Mouse (Mus musculus): Measurements from ENCODE around the gene Kif22. TPM values are rescaled to one million over a fixed set of nuclear protein-coding genes. Genes with fewer than 3 reads are reported as not detected.
A peak's percentile ranks its signal among the peaks of the same experiment; 100 is the strongest.
"Not testable (repeated sequence)": the region's sequence is repeated elsewhere in the genome, so short reads cannot be mapped to it uniquely, and the experiment has no call there.

Gene Kif22
- polyA plus RNA-seq (2016; fragmentation: Nextera tagmentation; extraction: Ambion mirVana), result 80.9 and 85.5 TPM in 2 replicates

DNA sequence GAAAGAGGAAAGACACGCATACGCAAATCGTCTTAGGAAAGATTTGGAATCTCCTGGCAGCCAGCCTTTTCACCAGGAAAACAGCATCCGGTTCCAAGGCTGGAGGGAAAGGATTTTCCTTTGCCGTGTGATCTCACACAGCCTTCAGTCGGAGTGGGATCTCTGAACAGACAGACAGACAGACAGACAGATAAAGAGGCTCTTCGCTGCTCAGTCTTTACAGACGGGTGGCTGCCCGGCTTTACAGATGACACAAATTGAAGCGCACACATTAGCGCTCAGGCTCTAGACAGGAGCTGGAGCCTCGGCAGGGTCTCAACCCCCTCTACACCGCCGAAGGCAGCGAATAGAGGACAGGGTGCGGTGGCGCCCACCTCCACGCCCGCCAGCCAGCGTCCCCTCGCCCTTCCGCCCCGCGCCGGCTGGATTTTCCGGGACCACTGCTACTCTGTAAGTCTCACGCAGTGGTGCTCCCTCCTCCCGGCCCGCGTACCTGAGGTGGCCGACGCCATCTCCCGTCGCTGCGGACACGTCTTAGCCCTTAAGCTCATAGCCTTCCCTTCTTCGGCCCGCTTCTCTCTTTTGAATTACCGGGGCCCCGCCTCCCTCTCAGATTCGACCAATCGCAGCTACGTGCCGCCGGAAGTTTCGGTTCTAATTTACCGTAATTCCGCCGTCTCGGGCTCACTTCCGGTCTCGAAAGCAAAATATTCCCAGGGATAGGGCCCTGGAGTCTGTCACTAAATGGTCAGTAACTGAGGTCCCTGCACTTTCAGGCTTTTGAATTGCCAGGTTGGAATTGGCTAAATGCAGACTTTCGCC lies at the start of gene Kif22:
Gene Kif22, minus strand, starts transcription at position 621 of the 822 bp plus-strand sequence.
- H3K4me2 ChIP-seq, result peak within 1 kb of the TSS; percentile 79
- peak; percentile 88 for ATAC-seq (ENCODE audit: insufficient number of reproducible peaks, low FRiP score)
- WGBS, result under 1% methylated on average over 52 of the region's 53 CpGs
- H3K27me3 ChIP-seq (replicated peaks), result no peaks in the 10 kb centered on the region
- no peaks in the 10 kb centered on the region; the same call in 1 of the 2 replicates for H3K9me3 ChIP-seq (replicated peaks)
- H3K9ac ChIP-seq, result peak within 1 kb of the TSS; percentile 94
- H3K4me3 ChIP-seq, result peak within 1 kb of the TSS; percentile 92
- peaks cover 12% of the 10 kb centered on the region for H3K36me3 ChIP-seq
- peak within 1 kb of the TSS; percentile 76 for H3K27ac ChIP-seq (ENCODE audit: poor library complexity, severe bottlenecking)
- H3K4me1 ChIP-seq (replicated peaks), result peaks cover 17% of the 10 kb centered on the region

DNA sequence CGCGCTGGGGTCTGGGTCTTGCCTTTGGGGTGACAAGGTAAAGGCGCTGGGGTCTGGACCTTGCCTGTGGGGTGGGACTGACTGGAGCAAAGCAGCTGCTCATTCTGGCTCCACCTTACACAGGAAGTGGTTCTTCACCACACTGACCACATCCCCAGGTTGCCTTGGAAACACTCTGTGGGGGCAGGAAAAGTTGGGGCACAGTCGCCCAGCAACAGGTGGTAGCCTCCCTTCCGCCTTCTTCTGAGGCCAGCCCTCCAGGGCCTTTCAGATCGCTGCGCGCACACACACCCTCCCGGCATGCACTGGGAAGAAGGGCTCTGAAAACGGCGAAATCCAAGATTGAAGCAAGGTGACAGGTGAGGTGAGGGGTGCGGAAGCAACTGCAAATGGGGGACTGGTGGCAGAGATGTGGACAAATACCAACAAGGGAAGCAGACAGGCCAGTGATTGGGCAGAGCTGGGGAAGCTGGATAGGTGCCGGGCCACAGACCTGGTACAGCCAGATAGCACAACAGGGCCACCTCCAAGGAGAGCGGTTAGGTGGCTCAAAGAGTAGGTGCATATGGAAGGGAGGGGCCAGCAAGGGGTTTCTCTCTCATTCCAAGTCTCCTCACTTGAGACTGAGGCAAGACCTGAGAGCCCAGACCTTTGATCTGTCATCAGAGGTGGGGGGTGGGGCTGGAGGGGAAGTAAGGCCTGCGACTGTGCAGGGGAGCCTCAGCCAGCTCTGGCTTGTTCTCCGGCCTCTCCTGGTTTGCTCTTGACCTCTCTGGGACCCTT lies 49.0 kb upstream of the Kif22 start, which contains the start of gene AI467606:
Gene AI467606, plus strand, starts transcription at position 246 of the 783 bp plus-strand sequence.
- 0 out of 2 replicates have a peak within 1 kb of the TSS, but pooled peaks have one; percentile 1 for H3K4me3 ChIP-seq
- H3K27me3 ChIP-seq (replicated peaks), result no peaks in the 10 kb centered on the region
- H3K9ac ChIP-seq, result no peak within 1 kb of the TSS
- no peaks in the 10 kb centered on the region for H3K36me3 ChIP-seq
- ATAC-seq (ENCODE audit: insufficient number of reproducible peaks, low FRiP score), result peak; percentile 74; the same call in 1 of the 2 replicates
- H3K4me2 ChIP-seq, result peak within 1 kb of the TSS; percentile 32
- H3K27ac ChIP-seq (ENCODE audit: poor library complexity, severe bottlenecking), result no peak within 1 kb of the TSS
- WGBS, result 62% methylated on average over 16 of the region's 16 CpGs
- H3K4me1 ChIP-seq (replicated peaks), result peaks cover 17% of the 10 kb centered on the region
- no peaks in the 10 kb centered on the region; the same call in 1 of the 2 replicates for H3K9me3 ChIP-seq (replicated peaks)

DNA sequence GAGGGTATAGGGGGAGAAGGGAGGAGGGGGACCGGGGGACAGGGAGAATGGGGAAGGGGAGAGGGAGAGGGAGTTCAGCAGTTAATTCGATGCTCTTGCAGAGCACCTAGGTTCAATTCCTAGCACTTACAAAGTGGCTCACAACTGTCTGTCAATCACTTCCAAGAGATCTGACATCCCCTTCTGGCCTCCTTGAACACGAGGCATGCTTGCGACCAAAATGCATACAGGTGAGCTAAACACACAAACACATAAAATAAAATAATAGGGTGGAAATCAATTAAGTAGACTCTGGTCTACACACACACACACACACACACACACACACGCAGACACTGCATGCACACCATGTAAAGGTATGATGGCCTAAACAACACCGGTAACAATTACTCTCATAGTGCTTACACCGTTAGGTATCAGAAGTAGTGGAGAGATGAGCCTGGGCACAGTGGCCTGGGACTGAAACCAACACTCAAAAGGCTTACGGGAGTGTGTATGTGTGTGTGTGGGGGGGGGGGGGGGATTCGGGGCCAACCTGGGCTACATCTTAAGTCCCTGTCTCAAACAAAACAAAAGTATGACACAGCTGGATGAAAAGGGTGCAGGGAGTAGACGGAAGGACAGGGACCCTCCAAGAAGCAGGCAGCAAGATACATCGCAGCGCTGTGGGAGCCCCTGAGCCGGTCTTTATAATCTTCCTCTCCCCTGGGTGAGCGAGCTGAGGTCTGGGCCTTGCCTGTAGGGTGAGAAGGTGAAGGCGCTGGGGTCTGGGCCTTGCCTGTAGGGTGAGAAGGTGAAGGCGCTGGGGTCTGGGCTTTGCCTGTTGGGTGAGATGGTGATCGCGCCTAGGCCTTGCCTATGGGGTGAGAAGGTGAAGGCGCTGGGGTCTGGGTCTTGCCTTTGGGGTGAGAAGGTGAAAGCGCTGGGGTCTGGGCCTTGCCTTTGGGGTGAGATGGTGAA lies 48.2 kb upstream of the Kif22 start:
- Histone ChIP-seq H3K4me3 (no peak overlapping the region), H3K27me3 (replicated peaks) (no peaks in the 10 kb centered on the region), H3K4me2 (0 out of 2 replicates have a peak overlapping the region, but pooled peaks have one; percentile 32), H3K36me3 (no peaks in the 10 kb centered on the region), H3K9ac (no peak overlapping the region), H3K4me1 (replicated peaks) (peaks cover 20% of the 10 kb centered on the region), H3K27ac (ENCODE audit: poor library complexity, severe bottlenecking) (no peak overlapping the region), H3K9me3 (replicated peaks) (no peaks in the 10 kb centered on the region)
- 75% methylated on average over 20 of the region's 20 CpGs for WGBS
- ATAC-seq (ENCODE audit: insufficient number of reproducible peaks, low FRiP score), result no peak

- H3K4me3 ChIP-seq, result peak overlapping the region; percentile 29
- WGBS, result 18% methylated on average over 27 of the region's 27 CpGs
- H3K27ac ChIP-seq (ENCODE audit: poor library complexity, severe bottlenecking), result no peak overlapping the region
- no peaks in the 10 kb centered on the region for H3K27me3 ChIP-seq (replicated peaks)
- H3K4me2 ChIP-seq, result peak overlapping the region; percentile 62
- H3K36me3 ChIP-seq, result no peaks in the 10 kb centered on the region
- no peaks in the 10 kb centered on the region for H3K9me3 ChIP-seq (replicated peaks)
- peaks cover 21% of the 10 kb centered on the region for H3K4me1 ChIP-seq (replicated peaks)
- no peak for ATAC-seq (ENCODE audit: insufficient number of reproducible peaks, low FRiP score)
- H3K9ac ChIP-seq, result peak overlapping the region; percentile 43; the same call in 1 of the 2 replicates
These were observed 46.9 kb upstream of the Kif22 start for GRCm38 (mm10) chr7:127088901-127089845.

DNA sequence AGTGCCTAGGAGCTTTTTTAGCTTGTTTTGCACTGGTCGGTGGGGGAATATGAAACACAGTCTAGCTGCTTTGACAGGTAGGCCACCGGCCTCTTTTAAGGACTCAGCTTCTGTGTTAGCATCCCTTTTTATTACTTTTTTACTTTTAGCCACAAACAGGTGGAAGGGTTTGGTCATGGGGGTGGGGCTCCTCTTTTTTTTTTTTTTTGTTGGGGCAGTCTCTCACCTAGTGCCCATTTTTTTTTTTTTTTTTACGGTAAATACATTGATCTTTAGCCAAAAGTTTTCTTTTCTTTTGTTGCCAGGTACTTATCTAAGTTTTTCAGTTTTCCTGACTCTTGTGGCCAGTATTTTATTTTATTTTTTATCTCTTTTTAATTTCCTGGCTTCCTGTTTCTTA lies 45.8 kb upstream of the Kif22 start:
- 76% methylated on average over 3 of the region's 3 CpGs for WGBS
- no peak overlapping the region for H3K9ac ChIP-seq

GRCm38 (mm10) chr7:127087278-127088010 lies 45.2 kb upstream of the Kif22 start, which contains the start of gene Zg16:
Gene Zg16 (minus strand): TSS chr7:127087328.
- peaks cover 21% of the 10 kb centered on the region for H3K4me1 ChIP-seq (replicated peaks)
- ATAC-seq (ENCODE audit: insufficient number of reproducible peaks, low FRiP score); H3K36me3 ChIP-seq; H3K9me3 ChIP-seq (replicated peaks); H3K27ac ChIP-seq (ENCODE audit: poor library complexity, severe bottlenecking); H3K27me3 ChIP-seq (replicated peaks); H3K9ac ChIP-seq; H3K4me2 ChIP-seq; H3K4me3 ChIP-seq: not testable (repeated sequence)
- WGBS, result 48% methylated on average over 6 of the region's 6 CpGs

More for the DNA sequence above, 45.8 kb upstream of the Kif22 start:
- Histone ChIP-seq H3K4me2 (no peak overlapping the region), H3K9me3 (replicated peaks) (no peaks in the 10 kb centered on the region), H3K4me3 (no peak overlapping the region), H3K36me3 (no peaks in the 10 kb centered on the region), H3K27ac (ENCODE audit: poor library complexity, severe bottlenecking) (no peak overlapping the region), H3K4me1 (replicated peaks) (peaks cover 21% of the 10 kb centered on the region), H3K27me3 (replicated peaks) (no peaks in the 10 kb centered on the region)
- ATAC-seq (ENCODE audit: insufficient number of reproducible peaks, low FRiP score), result no peak

GRCm38 (mm10) chr7:127085751-127086150 lies 43.5 kb upstream of the Kif22 start:
- not testable (repeated sequence) for H3K27ac ChIP-seq (ENCODE audit: poor library complexity, severe bottlenecking); H3K4me2 ChIP-seq; H3K4me3 ChIP-seq; H3K27me3 ChIP-seq (replicated peaks); H3K9ac ChIP-seq; ATAC-seq (ENCODE audit: insufficient number of reproducible peaks, low FRiP score); H3K36me3 ChIP-seq; H3K9me3 ChIP-seq (replicated peaks)
- WGBS, result 33% methylated on average over 6 of the region's 6 CpGs
- peaks cover 14% of the 10 kb centered on the region for H3K4me1 ChIP-seq (replicated peaks)

- no peak overlapping the region for H3K4me2 ChIP-seq
- no peaks in the 10 kb centered on the region for H3K36me3 ChIP-seq
- H3K27ac ChIP-seq (ENCODE audit: poor library complexity, severe bottlenecking), result no peak overlapping the region
- no peak for ATAC-seq (ENCODE audit: insufficient number of reproducible peaks, low FRiP score)
- no peaks in the 10 kb centered on the region for H3K27me3 ChIP-seq (replicated peaks)
- H3K9me3 ChIP-seq (replicated peaks), result no peaks in the 10 kb centered on the region
- H3K4me3 ChIP-seq, result no peak overlapping the region
- no peak overlapping the region for H3K9ac ChIP-seq
- peaks cover 18% of the 10 kb centered on the region for H3K4me1 ChIP-seq (replicated peaks)
- WGBS, result 81% methylated on average over 2 of the region's 2 CpGs
These were observed 42.5 kb upstream of the Kif22 start for GRCm38 (mm10) chr7:127084794-127085193.

DNA sequence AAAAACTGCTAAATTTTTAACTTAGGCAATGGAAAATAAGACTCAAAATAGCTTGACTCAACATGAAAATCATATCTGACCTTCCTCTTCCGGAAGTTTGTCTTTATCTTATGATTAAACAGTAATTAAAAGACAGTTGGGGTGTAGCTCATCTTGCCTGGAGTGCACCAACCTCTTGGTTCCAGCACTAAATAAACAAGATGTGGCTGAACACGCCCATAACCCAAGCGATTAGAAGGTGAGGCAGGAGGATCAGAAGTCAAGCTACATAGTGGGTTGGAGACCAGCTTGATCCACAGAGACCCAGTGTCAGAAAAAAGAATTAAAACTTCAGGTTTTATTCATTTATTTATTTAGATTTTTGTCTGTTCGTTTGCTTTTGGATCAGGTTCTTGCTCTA lies 41.4 kb upstream of the Kif22 start:
- Histone ChIP-seq H3K27ac (ENCODE audit: poor library complexity, severe bottlenecking) (no peak overlapping the region), H3K27me3 (replicated peaks) (no peaks in the 10 kb centered on the region), H3K9me3 (replicated peaks) (no peaks in the 10 kb centered on the region), H3K4me1 (replicated peaks) (peaks cover 9% of the 10 kb centered on the region), H3K4me2 (no peak overlapping the region), H3K9ac (no peak overlapping the region), H3K36me3 (no peaks in the 10 kb centered on the region), H3K4me3 (no peak overlapping the region)
- 74% methylated on average over 4 of the region's 4 CpGs for WGBS
- no peak for ATAC-seq (ENCODE audit: insufficient number of reproducible peaks, low FRiP score)
